Mouse (Mus musculus) right cerebral cortex, adult 2 months (tissue): ENCODE results near the gene Hck.

ENCODE experiments used
- DNase-seq, 2 experiments: peaks; one replicate each; pipeline ENCODE4 v3.0.0; 2021 to 2022; ENCODE audit warnings: low spot score in 2 of 2

Gene Hck

GRCm38 (mm10) chr2:153151026-153151425 lies 42.8 kb downstream of the Hck start:
- DNase-seq, result peak; percentile 30 to 38

- DNase-seq, result no peak
These were observed 43.8 kb downstream of the Hck start for GRCm38 (mm10) chr2:153151926-153152665.

DNA sequence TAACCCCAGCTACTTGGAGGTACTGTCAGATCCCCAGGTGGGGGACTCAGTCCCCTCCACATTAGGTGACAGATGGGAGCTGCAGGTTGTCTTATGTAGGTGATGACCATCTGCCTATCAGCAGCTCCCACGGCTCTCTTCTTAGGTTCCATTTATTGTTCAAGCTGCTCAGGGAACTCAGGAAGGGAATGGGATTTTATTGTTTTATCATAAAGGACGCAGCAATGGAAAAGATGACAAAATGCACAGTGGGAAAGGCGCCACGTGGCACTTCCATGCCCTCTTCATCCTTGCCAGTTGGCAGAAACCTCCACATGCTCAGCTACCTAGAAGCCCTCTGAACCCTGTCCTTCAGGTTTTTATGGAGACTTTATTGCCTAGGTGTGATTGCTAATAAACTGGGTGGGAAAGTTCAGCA lies 44.8 kb downstream of the Hck start:
- no peak for DNase-seq

DNA sequence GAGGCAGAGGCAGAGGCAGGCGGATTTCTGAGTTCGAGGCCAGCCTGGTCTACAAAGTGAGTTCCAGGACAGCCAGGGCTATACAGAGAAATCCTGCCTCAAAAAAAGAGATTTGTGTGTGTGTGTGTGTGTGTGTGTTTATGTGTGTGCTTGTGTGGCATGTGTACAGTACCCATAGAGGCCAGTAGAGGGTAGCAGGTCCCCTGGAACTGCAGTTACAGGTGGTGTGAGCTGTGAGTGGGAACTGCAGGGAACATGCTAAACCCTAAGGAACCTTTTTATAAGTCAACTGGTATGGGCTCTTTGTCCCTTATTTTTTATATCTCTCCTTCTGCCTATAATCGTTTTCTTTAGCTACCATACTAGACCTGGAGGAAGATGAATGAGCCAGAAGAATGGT lies 49.0 kb downstream of the Hck start:
- DNase-seq, result no peak

DNA sequence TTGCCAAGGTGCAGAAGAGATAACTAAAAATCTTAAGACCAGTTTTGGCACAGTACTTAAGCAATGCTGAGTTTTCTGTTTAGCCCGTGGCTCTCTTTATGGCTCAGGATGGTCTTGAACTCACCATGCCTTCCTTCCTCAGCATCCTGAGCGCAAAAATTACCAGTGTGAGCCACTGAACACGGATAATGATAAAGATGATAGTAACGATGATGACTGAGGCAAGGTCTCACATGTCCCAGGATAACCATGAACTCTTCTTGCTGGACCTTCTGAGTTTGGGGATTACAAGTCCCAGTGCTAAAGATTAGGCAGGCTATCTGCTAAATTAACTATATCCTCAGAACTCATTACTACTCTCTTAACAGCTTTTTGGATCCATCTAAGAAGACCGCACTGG lies 51.9 kb downstream of the Hck start:
- no peak for DNase-seq

DNA sequence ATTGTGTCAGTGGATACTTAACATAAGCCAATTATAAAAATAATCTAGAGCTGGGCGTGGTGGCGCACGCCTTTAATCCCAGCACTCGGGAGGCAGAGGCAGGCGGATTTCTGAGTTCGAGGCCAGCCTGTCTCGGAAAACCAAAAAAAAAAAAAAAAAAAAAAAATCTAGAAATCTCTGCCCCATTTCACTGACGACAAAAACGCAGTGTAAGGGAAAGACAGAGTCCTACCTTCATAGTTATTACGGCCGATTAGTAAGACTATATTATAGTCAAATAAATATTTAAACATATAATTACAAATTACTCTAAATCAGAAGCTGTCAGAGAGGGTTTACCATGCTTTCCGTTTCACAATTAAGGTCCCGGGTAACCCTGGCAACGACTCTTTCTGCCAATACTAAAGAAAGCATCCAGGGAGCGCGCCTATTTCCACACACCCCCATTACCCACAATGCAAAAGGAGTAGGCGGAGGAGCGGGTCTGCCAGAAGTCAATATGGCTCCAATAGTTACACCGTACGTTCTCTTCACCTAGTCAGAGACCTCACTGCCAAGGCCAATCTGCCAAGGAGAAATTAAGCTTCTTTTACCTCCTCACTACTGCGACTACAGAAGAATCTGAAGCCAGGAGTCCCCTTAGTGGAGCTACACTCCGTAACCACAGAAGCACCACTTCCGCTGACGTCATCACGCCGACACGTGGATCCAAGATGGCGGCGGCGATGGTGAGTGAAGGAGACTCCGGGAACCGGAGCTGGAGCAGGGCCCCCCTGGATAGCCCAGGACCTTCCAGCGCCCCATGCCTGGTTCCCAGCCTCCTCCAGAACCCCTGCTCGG lies 52.8 kb downstream of the Hck start, which contains the start of gene Tm9sf4:
Gene Tm9sf4 (plus strand): TSS at position 460 of the 840 bp plus-strand sequence.
- peak; percentile 95 to 98 for DNase-seq

DNA sequence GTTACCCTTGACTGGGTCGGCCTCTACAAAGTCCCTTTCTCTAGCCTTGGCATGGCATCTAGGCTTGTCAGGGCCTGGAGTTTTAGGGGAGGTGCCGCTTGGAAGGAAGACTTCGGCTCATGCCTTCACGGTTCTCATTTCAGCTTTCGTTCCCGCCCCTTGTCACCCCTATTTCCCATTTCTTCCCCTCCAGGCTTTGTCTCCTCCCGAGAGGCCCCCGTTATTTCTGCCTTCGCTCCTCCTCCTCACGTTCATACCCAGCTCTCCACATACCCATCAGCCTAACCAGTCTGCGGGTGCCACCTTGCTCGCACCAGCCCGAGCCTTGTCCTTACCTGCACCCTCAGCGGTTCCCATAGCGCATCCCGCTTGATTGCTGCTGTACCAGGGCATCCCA lies 53.4 kb downstream of the Hck start:
- DNase-seq, result no peak

DNA sequence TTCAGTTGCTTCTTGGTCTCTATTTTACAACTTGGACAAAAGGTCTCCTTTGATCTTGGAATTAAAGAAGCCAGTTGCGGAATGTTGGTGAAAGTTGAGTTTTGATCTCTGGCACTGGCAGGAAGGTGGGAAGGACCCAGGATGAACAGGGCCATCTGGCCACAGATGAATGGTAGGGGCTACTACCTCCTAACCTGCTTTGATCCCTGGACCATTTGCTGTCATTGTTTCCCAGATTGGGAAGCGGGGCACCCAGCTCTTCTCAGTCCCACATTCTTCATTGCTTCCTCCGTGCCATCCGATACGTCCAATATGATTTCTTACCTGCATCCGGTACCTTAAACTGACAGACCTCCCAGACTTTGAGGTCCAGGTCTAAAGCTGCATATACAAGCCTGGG lies 58.9 kb downstream of the Hck start:
- no peak for DNase-seq

DNA sequence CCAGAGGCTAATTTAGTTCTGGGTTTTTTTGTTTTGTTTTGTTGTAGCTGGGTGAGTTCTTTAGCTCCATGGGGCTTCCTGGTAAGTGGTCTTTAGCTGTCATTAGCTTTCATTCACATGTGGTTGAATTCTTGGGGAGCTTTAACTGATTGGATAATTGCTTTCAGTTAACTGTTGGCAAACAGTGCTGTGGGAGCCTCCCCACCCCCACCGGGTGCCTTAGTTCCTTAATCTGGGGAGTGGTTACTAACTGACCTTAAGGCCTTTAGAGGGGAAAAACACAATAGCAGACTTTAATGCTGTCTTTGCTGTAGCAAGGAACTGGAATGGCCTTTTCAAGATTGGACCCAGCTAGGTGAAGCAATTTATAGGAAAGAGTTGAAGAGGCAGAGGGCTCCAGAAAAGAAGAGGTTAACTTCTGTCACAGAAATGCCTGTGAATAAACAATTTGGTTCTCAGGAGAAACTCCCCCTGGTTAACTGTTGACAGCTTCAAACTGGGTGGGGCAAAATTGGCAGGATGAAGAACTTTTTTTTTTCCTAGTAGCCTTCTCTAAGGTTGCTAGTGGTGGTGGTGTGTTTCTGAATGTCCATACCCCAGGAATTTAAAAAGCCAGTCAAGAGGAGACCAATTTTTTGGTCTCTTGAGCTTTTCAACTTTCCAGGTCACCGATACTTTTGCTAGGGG lies 60.0 kb downstream of the Hck start:
- DNase-seq, result no peak

DNA sequence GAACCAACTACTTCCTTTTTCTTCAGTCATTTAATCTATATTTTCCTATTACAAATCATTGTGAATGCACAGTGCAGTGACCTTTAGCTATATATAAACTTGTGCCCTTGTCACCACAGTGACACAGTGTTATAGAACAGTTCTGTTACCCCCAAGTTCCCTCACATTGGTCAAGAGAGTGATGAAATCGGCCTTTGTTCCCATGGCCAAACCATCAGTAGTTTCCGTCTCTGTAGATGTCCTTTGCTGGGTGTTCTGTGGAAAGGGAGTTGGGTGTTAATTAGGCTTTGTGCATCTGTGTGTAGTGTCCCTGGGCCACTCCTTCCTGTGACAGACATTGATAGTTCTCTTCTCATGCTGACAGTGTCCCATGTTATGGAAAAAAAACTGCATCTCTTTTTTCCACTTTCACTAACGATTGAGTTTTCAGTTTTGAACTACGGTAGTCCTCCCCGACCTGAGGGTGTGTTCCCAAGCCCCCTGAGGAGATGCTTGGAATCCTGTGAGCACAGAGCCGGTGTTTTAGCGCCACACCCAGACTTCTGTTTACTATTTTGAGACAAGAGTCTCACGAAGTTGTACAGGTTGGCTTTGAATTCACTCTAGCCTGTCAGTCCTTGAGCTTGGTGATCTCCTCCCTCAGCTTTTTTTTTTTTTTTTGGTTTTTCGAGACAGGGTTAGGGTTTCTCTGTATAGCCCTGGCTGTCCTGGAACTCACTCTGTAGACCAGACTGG lies 62.4 kb downstream of the Hck start:
- no peak for DNase-seq

DNA sequence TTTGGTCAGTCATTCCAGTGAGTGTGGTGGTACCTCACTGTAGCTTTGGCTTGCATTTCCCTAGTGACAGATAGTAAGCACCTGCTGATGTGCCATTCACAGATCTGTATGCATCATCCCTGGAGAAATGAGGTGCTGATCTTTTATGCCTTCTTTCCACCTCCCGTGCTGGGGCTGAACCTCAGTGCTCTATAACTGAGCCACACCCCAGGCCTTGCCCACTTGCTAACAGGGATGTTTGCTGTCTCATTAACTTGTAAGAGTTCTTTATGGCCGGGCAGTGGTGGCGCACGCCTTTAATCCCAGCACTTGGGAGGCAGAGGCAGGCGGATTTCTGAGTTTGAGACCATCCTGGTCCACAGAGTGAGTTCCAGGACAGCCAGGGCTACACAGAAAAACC lies 63.7 kb downstream of the Hck start:
- DNase-seq, result no peak

DNA sequence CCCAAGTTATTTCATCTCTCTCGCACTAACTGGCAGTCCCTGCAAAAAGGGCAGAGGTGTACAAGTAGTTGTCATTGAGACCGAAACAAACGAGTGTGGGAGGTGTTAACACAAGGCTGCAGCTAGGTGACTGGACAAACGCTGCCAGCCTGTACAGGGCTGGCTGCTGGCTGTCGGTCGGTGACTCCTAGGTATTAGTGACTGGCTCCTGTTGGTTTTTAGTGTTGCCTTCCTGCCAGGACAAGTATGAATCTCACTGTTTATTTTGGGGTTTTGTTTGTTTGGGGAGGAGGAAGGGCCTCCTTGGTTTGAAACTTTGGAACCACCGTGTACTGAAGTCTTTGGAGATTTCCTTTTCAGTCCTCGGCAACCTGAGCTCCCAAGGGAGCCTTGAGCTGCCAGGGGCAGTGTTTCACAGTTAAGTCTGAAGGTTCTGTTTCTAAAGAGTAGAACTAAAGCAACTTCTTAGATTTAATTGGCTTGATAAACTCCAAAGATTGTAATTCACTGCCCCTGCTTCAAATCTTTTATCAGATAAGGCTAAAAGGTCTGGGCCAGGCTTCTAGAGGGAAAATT lies 67.8 kb downstream of the Hck start:
- no peak for DNase-seq

GRCm38 (mm10) chr2:153177188-153177587 lies 68.9 kb downstream of the Hck start:
- no peak for DNase-seq

DNA sequence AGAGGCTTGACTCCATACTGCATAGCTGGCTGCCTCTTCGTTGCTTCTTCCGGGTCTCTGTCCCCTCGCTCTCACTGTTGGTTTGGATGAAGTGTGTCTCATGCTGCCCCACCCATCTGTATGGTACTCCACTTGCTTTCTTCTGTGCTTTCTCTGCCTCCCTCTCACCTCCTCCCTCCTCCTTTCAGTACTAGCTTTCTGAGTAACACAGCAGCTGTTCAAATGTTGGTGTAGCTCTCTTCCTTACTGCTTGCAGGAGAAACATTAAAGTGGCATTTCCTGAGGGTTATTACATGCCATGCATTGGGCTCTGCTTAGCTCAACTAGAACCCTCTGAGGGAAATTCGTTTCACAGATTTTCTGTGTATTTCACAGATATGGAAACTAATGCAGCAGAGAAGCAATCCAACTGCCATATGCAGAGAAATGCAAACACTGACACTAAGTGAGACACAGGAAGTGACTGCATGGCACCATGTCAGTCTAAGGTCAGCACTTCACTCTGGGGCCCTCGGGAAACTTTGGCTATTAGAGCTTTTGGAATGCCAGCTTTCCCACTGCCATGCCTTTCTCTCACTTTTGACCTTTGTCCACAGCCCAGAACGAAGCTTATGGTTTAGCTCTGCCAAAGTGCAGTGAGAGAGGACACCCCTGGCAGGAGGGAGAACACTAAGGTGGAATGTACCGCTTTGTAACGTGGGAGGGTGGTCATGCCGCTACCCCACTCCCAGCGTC lies 71.0 kb downstream of the Hck start:
- peak; percentile 20 to 44 for DNase-seq

DNA sequence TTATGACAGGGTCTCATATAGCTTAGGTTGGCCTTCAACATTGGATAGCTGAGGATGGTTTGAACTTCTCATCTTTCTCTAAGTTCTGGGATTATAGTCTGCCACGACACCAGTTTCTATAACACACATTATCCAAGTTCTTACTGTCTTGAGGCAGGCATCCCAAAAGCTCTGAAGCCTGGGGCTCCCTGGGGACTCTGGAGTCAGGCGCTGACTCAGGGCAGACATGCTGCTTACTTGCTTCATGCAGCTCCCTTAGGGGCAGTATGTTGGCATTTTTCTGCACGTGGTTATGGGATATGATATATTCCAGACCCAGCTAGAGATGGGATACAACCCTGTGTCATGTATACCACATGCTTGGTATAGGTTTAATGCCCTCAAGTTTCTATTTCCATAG lies 71.7 kb downstream of the Hck start:
- no peak for DNase-seq

DNA sequence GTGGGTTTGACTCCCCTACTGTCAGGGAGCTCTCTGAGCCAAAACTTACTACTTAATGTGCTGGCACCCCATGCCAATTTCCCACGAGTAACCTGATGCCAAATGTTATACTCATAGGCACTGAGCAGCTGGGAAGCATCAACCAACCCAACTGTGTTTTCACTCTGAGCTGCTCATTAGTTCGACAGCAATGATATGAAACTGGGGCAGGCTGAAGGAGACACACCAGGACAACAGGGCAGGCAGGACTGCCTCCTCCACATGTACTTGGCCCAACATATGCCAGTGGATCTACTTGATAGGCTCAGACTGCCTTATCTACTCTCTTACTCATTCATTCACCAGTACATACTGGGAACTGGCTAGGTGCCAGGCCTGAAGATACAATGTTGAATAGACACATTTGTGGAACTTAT lies 77.9 kb downstream of the Hck start:
- peak; percentile 25 to 51 for DNase-seq

- DNase-seq, result no peak
These were observed 79.6 kb downstream of the Hck start for GRCm38 (mm10) chr2:153187848-153188247.

DNA sequence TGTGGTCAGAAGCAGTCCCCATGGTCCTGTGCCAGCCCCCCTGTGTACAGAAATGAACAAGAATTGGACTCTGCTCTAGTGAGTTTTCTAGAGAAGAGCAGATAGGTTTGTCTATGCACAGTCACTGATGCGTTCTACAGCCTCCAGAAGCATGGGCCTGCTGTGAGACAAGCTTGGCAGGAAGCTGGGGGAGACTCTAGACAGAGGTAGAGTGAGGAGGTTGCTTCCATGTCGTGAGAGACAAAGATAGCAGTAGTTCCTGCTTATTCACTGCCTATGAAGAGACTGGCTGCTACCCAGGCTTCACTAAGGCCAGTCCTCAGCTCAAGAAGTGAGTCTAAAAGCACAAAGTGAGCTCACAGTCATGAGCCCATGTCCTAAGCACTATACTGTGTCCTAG lies 83.0 kb downstream of the Hck start:
- peak in 1 of 2 experiments; percentile 16 for DNase-seq

DNA sequence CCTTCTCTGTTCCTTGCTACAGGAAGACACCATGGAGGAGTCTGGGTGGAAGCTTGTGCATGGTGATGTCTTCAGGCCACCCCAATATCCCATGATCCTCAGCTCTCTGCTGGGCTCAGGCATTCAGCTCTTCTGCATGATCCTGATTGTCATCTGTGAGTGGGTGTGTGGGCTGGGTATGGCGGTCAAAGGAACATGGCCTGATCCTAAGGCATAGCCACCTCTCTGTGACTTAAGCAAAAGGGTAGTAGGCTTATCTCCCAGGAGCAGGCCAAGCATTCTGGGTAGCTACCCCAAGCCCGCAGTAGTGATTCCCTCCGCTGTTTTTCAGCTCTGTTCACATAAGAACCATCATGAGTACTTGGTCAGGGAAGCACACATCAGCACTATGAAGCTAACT lies 86.0 kb downstream of the Hck start:
- DNase-seq, result no peak

GRCm38 (mm10) chr2:153198485-153198884 lies 90.2 kb downstream of the Hck start:
- no peak for DNase-seq

DNA sequence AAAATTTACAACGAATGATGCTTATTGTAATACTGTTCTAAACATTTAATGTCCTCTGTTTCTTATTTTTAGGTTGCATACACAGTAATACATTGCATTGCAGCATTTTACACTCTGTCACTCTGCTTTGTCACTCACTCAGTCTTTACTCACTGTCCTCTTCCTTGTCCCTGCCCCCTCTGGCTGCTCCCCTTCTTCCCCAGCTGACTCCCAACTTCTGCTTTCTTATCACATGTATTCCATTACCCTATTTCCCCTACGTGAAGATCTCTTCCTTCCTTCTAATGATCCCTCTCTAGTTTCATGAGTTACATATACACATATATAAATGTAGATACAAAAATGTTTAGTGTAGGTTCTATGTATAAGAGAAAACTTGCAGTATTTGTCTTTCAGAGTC lies 90.8 kb downstream of the Hck start:
- no peak for DNase-seq
